Mouse (Mus musculus) lung, adult 2 months (tissue): ENCODE results near the gene Olfr1270.

Experiments used
- CTCF ChIP-seq: fragments of 200-500 bp; IDR thresholded peaks from 2 replicates; pipeline ENCODE4 v1.5.1; 2011; ENCODE audit warnings: mild to moderate bottlenecking, low read length, control low read depth; ENCODE audit not compliant: insufficient read depth
- POLR2A ChIP-seq: fragments of 200-500 bp; IDR thresholded peaks from 2 replicates; pipeline ENCODE4 v1.6.1; 2011; ENCODE audit warnings: low read depth, mild to moderate bottlenecking, control low read depth, low read length, borderline replicate concordance; ENCODE audit errors: extremely low read depth

- TF ChIP-seq CTCF (no peak), POLR2A (no peak)
These were observed 31.6 kb downstream of the Olfr1270 start, which contains the start of gene Olfr1269 for GRCm38 (mm10) chr2:90121312-90121711.
